Mouse (Mus musculus) lung, postnatal 0 days (tissue): Measurements from ENCODE around the gene Il18bp. TPM values are rescaled to one million over a fixed set of nuclear protein-coding genes. Genes with fewer than 3 reads are reported as not detected.

Experiments
- ATAC-seq: fragments of 200-750 bp; cut with Nextera tagmentation; 2 replicates; pipeline ENCODE4 v1.8.0; 2017; ENCODE audit warnings: moderate library complexity
- DNase-seq: peaks from one replicate; pipeline ENCODE4 v3.0.0-alpha.2; 2016; ENCODE audit warnings: low spot score
- H3K27ac ChIP-seq: fragments of 300-500 bp; sonication (generic); 2 replicates; pipeline ENCODE4 v1.5.1; 2014; ENCODE audit warnings: antibody characterized with exemption, mild to moderate bottlenecking, low read length, mixed read lengths
- H3K27me3 ChIP-seq: fragments of 300-500 bp; sonication (generic); replicated peaks from 2 replicates; pipeline ENCODE4 v1.6.1; 2014; ENCODE audit warnings: low read length, mixed read lengths; ENCODE audit not compliant: insufficient read depth
- H3K36me3 ChIP-seq: fragments of 300-500 bp; sonication (generic); 2 replicates; pipeline ENCODE4 v1.6.1; 2014; ENCODE audit warnings: low read length, mixed read lengths; ENCODE audit not compliant: insufficient read depth
- H3K4me1 ChIP-seq: fragments of 300-500 bp; sonication (generic); 2 replicates; pipeline ENCODE4 v1.6.1; 2014; ENCODE audit warnings: antibody characterized with exemption, low read depth, low read length, mixed read lengths; ENCODE audit not compliant: insufficient read depth
- H3K4me2 ChIP-seq: fragments of 300-500 bp; sonication (generic); replicated peaks from 2 replicates; pipeline ENCODE4 v1.6.1; 2014; ENCODE audit warnings: low read depth, mild to moderate bottlenecking, low read length, moderate library complexity, mixed read lengths
- H3K4me3 ChIP-seq: fragments of 300-500 bp; sonication (generic); 2 replicates; pipeline ENCODE4 v1.5.1; 2014; ENCODE audit warnings: low read depth, low read length
- H3K9ac ChIP-seq: fragments of 300-500 bp; sonication (generic); replicated peaks from 2 replicates; pipeline ENCODE4 v1.6.1; 2014; ENCODE audit warnings: low read depth, mild to moderate bottlenecking
- H3K9me3 ChIP-seq: fragments of 300-500 bp; sonication (generic); 2 replicates; pipeline ENCODE4 v1.6.1; 2016; ENCODE audit warnings: low read length, mixed read lengths
- CTCF ChIP-seq: IDR thresholded peaks from 2 replicates; pipeline ENCODE4 v1.5.1; 2016; ENCODE audit warnings: antibody characterized with exemption, mild to moderate bottlenecking
- EP300 ChIP-seq: IDR thresholded peaks from 2 replicates; pipeline ENCODE4 v1.6.1; 2016; ENCODE audit warnings: antibody characterized with exemption, mild to moderate bottlenecking, control low read depth
- WGBS: fragments of 180-500 bp; shearing (Covaris S2); extraction: QIAGEN DNeasy Blood & Tissue Kit; methylation state at CpG from one replicate; pipeline ENCODE4 v1.1.7; 2014; 5-methylcytosine and 5-hydroxymethylcytosine counted together
- polyA plus RNA-seq: library from polyadenylated mRNA; unstranded; fragments of >200 nt; fragmentation: Nextera tagmentation; extraction: Ambion mirVana; gene quantifications from 2 replicates; pipeline ENCODE4 v1.2.1, GENCODE M21; 2015

Il18bp gene
- polyA plus RNA-seq, 1 experiment from 2014 or later, result 2.5 TPM

DNA sequence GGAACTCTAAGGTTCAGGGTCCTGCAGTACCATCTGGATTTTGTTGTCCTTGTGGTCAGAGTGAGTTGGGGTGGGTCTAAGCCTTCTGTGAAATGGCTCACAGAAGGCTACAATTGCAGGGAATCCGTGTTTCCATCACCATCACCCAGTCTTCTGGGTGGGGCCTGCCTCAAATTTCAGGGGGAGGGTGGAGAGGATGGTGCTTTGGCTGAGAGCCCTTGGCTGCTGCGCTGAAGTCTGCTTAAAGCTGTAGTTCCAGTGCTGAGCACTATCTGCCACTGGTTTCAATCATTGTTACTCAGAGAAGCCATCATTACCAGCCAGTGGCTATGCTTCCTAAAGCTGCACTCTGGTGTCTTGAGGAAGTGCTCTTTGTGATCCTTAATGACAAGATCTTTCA is 44.0 kb downstream of the Il18bp start:
- H3K27ac ChIP-seq, result no peak overlapping the region; the same call in 1 of the 2 replicates
- WGBS, result 17% methylated on average over 2 of the region's 2 CpGs
- H3K9ac ChIP-seq, result no peak overlapping the region
- H3K4me2 ChIP-seq, result no peak overlapping the region
- H3K27me3 ChIP-seq, result no peaks in the 10 kb centered on the region
- DNase-seq, result peak; percentile 60
- no peak for ATAC-seq
- no peak overlapping the region for H3K4me3 ChIP-seq
- no peaks in the 10 kb centered on the region for H3K36me3 ChIP-seq
- TF ChIP-seq EP300 (no peak), CTCF (no peak)
- peaks cover 20% of the 10 kb centered on the region for H3K4me1 ChIP-seq
- no peaks in the 10 kb centered on the region for H3K9me3 ChIP-seq

DNA sequence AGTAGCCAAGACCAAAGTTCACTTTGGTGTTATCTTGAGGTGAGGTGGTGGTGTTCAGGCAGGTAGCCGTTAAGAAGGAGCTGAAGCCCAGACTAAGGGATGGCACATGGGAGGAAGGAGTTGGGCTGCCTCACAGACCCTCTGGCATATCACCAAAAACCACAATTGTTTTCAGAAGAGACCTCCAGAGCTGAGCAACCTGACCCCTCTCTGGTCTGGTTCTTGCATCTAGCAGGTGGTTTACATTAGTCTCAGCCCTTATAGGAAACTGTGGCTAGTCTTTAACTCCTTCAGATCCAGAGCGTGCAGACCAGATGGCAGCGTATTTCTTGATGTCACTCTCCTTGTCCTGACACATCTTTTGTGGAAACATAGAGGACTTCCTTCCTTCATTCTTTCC is 44.8 kb downstream of the Il18bp start:
- peaks cover 20% of the 10 kb centered on the region for H3K4me1 ChIP-seq
- no peaks in the 10 kb centered on the region for H3K27me3 ChIP-seq
- TF ChIP-seq CTCF (no peak), EP300 (no peak)
- no peak overlapping the region for H3K9ac ChIP-seq
- 58% methylated on average over 3 of the region's 3 CpGs for WGBS
- H3K4me3 ChIP-seq, result no peak overlapping the region
- no peak overlapping the region for H3K4me2 ChIP-seq
- ATAC-seq (no peak), DNase-seq (peak; percentile 20)
- H3K27ac ChIP-seq, result no peak overlapping the region
- no peaks in the 10 kb centered on the region for H3K36me3 ChIP-seq
- no peaks in the 10 kb centered on the region for H3K9me3 ChIP-seq

DNA sequence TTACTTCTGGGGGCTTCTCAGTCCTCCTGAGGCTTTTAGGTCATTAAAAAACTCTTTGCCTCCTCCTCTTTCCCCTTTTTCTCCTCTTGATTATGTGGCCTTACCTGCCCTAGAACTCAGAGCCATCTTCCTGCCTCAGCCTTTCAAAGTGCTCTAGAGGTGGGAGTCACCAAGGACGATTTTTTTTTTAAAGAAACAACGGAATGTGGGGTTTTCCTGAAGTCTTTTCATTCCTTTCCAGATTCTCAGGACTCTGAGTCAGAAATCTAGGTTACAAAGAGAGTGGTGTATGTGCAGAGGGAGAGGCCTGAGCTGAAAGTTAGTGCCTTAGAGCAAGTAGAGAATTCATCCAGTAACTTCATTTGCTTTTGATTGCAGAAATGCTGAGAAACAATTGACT is 46.8 kb downstream of the Il18bp start:
- WGBS, result 20% methylated on average over 2 of the region's 2 CpGs
- no peak for TF ChIP-seq EP300
- no peak for TF ChIP-seq CTCF

DNA sequence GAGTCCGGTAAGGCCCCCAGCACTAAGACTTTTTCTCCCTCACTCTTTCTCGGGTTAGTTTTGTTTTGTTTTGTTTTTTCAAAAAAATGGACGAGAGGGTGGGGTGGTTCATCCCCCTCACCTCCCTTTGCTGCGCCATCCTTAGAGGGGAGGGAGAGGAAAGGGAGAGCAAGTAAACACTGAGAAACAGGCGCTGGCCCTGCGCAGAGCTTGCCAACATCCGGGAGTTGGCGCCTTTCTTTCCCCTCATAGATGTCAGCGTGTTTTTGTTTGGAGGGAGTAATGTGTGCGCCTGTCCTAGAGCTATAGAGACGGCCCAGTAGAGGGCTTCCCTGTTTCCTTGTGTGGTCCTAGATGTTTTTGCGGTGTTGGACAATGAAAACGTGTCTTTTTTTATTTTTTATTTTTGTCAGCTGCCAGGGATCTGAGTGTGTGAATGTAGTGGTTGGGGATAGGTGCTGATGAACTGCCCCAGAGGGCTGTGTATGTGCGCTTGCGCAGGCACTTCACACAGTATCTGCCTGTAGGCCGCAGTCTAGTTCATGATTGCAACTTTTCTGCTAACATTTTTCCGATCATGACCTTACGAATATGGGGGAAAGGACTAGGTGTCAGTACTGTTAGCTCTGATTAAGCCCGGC is 47.5 kb downstream of the Il18bp start:
- no peaks in the 10 kb centered on the region for H3K36me3 ChIP-seq
- H3K4me1 ChIP-seq, result peaks cover 20% of the 10 kb centered on the region
- peak overlapping the region; percentile 77 for H3K4me2 ChIP-seq
- no peaks in the 10 kb centered on the region for H3K27me3 ChIP-seq
- TF ChIP-seq EP300 (peak; percentile 85), CTCF (peak; percentile 10; the same call in 1 of the 2 replicates)
- ATAC-seq (peak; percentile 84), DNase-seq (peak; percentile 95)
- H3K4me3 ChIP-seq, result peak overlapping the region; percentile 80
- H3K9ac ChIP-seq, result peak overlapping the region; percentile 83
- no peaks in the 10 kb centered on the region for H3K9me3 ChIP-seq
- H3K27ac ChIP-seq, result peak overlapping the region; percentile 99
- WGBS, result 2% methylated on average over 19 of the region's 19 CpGs

More for the DNA sequence above, 46.8 kb downstream of the Il18bp start:
- Histone ChIP-seq H3K9me3 (no peaks in the 10 kb centered on the region), H3K27ac (peak overlapping the region; percentile 99), H3K4me1 (peaks cover 20% of the 10 kb centered on the region), H3K9ac (peak overlapping the region; percentile 83), H3K27me3 (no peaks in the 10 kb centered on the region), H3K36me3 (no peaks in the 10 kb centered on the region), H3K4me2 (peak overlapping the region; percentile 77), H3K4me3 (peak overlapping the region; percentile 80)
- DNase-seq (no peak), ATAC-seq (no peak)

DNA sequence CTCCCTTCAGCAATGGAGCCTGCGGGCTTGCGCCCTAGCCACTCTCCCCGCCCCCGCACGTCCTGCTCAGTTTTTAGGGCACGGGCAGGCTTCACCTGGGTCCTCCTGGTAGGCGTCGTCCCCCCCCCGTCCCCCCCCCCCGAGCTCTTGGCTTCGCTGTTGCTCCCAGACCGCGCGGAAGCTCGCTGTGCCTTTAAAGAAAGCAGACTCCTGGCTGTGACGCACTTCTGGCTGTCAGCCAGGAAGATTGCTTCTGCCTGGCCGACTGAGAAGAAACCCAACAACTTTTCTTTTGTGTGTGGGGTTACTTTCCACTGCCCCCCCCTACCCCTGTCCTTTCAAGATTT is 48.1 kb downstream of the Il18bp start:
- peak; percentile 77 for ATAC-seq
- H3K9me3 ChIP-seq, result no peaks in the 10 kb centered on the region
- peak; percentile 95 for DNase-seq
- H3K27ac ChIP-seq, result peak overlapping the region; percentile 99
- TF ChIP-seq EP300 (no peak), CTCF (no peak)
- under 1% methylated on average over 16 of the region's 17 CpGs for WGBS
- peak overlapping the region; percentile 80 for H3K4me3 ChIP-seq
- peak overlapping the region; percentile 77 for H3K4me2 ChIP-seq
- H3K36me3 ChIP-seq, result no peaks in the 10 kb centered on the region
- H3K27me3 ChIP-seq, result no peaks in the 10 kb centered on the region
- peak overlapping the region; percentile 83 for H3K9ac ChIP-seq
- peaks cover 22% of the 10 kb centered on the region for H3K4me1 ChIP-seq

DNA sequence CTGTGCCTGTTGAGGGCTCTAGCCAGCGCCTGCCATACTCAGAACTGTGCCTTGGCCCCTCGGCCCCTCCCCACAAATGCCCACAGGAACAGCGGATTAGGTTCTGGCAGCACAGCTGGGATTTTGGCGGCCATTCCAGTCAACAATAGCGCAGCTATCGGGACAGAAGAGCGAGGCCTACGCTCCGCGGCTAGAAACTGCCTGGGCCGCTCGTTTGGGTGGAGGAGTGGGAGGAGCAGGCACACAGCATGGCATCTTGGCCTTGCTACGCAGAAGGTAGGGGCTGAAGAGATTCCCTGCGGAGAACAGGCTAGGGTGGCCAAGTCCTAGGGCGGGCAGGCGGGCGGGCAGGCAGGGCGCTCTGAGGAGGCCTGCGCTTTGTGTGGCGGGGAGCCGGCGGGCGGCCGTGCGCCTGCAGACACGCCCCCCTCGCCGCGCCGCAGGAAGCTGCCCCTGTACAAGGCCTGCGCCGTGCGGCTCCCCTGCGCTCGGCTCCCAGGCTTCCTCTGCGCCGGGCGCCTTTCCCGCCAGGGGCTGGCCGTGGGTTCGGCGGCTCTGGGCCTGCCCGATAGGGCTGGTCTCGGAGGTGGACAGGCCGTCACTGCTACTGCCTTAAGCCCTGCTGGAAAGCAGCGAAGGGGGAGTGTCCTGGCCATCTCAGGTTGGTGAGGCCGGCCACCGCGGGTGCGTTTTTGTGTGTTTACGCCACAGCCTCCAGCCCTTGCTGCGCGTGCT is 48.6 kb downstream of the Il18bp start:
- peak overlapping the region; percentile 83 for H3K9ac ChIP-seq
- DNase-seq, result peak; percentile 92
- peak; percentile 82 for ATAC-seq
- 0 out of 2 replicates have a peak, but pooled peaks have one; percentile 12 for TF ChIP-seq CTCF
- TF ChIP-seq EP300, result no peak
- WGBS, result under 1% methylated on average over 52 of the region's 53 CpGs
- no peaks in the 10 kb centered on the region for H3K9me3 ChIP-seq
- H3K27ac ChIP-seq, result peak overlapping the region; percentile 99
- H3K36me3 ChIP-seq, result no peaks in the 10 kb centered on the region
- H3K4me1 ChIP-seq, result peaks cover 21% of the 10 kb centered on the region
- H3K4me3 ChIP-seq, result peak overlapping the region; percentile 80
- H3K4me2 ChIP-seq, result peak overlapping the region; percentile 77
- H3K27me3 ChIP-seq, result no peaks in the 10 kb centered on the region
